25 mouse cellular contexts compared by ENCODE assay signal in genomic region chr14:22226205-22226604, GRCm38 (mm10).
DNase-seq lines count a peak whose midpoint lies in the region; ATAC-seq and TF ChIP-seq lines count a peak whose summit lies in the region.
"Had no signal": no experiment of that assay in that cellular context is flagged by ENCODE, and none has a peak within 500 bp of the region (broad histone marks: within the 10 kb centered on the region; RNA-seq: fewer than 3 reads in every experiment).

No protein-coding gene starts in this region.

- no peaks in the 10 kb centered on the region for H3K27me3 ChIP-seq in lung, embryonic 14.5 days (ENCODE audit: insufficient read depth, low read length)
- H3K27me3 ChIP-seq in liver, embryonic 12.5 days (replicated peaks), result no peaks in the 10 kb centered on the region
- H3K27me3 ChIP-seq in kidney, embryonic 14.5 days (ENCODE audit: control insufficient read depth, insufficient read depth, low read length), result no peaks in the 10 kb centered on the region
- H3K27me3 ChIP-seq in kidney, embryonic 15.5 days, result no peaks in the 10 kb centered on the region
- H3K27me3 ChIP-seq: embryonic facial prominence, embryonic 12.5 days; hindbrain, embryonic 13.5 days; midbrain, embryonic 15.5 days; neural tube, embryonic 12.5 days had no signal

- ATAC-seq in lung, embryonic 14.5 days (ENCODE audit: insufficient read depth), result peak; percentile 28
- peak; percentile 96 for ATAC-seq in liver, embryonic 12.5 days
- ATAC-seq in megakaryocyte progenitor cell, adult 5-6 weeks (replicated peaks; ENCODE audit: poor library complexity), result peak; percentile 86
- no peak for ATAC-seq in kidney, embryonic 14.5 days (ENCODE audit: low FRiP score, low TSS enrichment)
- ATAC-seq in kidney, embryonic 15.5 days (replicated peaks; ENCODE audit: low FRiP score), result no peak
- ATAC-seq: activated CD4-positive, CD25-positive, alpha-beta regulatory T cell, adult 4 months; forebrain, embryonic 13.5 days; midbrain, embryonic 15.5 days had no signal

- 34% methylated on average over 2 of the region's 2 CpGs for whole genome bisulfite sequencing in lung, embryonic 14.5 days
- WGBS in liver, embryonic 12.5 days (ENCODE audit: insufficient replicate concordance), result 14% methylated on average over 2 of the region's 2 CpGs
- WGBS in kidney, embryonic 14.5 days, result 80% methylated on average over 2 of the region's 2 CpGs
- 66% methylated on average over 2 of the region's 2 CpGs for WGBS in kidney, embryonic 15.5 days

- no peaks in the 10 kb centered on the region for H3K36me3 ChIP-seq in lung, embryonic 14.5 days (ENCODE audit: insufficient read depth)
- H3K36me3 ChIP-seq in liver, embryonic 12.5 days, result no peaks in the 10 kb centered on the region
- no peaks in the 10 kb centered on the region for H3K36me3 ChIP-seq in kidney, embryonic 14.5 days (ENCODE audit: control insufficient read depth, insufficient read depth, low read length)
- H3K36me3 ChIP-seq in kidney, embryonic 15.5 days, result no peaks in the 10 kb centered on the region
- H3K36me3 ChIP-seq: embryonic facial prominence, embryonic 12.5 days; hindbrain, embryonic 13.5 days; limb, embryonic 10.5 days; midbrain, embryonic 15.5 days; neural tube, embryonic 12.5 days had no signal

- no peak for TF ChIP-seq CTCF in lung, embryonic 14.5 days (IDR thresholded peaks at IDR 0.05; ENCODE audit: low read depth)

- H3K9me3 ChIP-seq in lung, embryonic 14.5 days (ENCODE audit: low read depth, low read length), result no peaks in the 10 kb centered on the region
- no peaks in the 10 kb centered on the region for H3K9me3 ChIP-seq in liver, embryonic 12.5 days (replicated peaks)
- peaks cover 4% of the 10 kb centered on the region; the same call in 1 of the 2 replicates for H3K9me3 ChIP-seq in kidney, embryonic 14.5 days (ENCODE audit: control insufficient read depth, low read length)
- H3K9me3 ChIP-seq in kidney, embryonic 15.5 days (replicated peaks), result no peaks in the 10 kb centered on the region
- H3K9me3 ChIP-seq: embryonic facial prominence, embryonic 12.5 days; forebrain, embryonic 13.5 days; hindbrain, embryonic 13.5 days; limb, embryonic 10.5 days; midbrain, embryonic 15.5 days; neural tube, embryonic 12.5 days had no signal

- peak; percentile 55 for DNase-seq in lung, embryonic 14.5 days
- DNase-seq in lung, postnatal 36 days, result no peak
- DNase-seq in c-Kit-negative CD71-positive TER-119-positive erythroid progenitor cells, embryonic 14.5 days (ENCODE audit: low read depth, low spot score), result peak; percentile 42
- DNase-seq in frontal cortex, adult 2 months (ENCODE audit: extremely low spot score in 1 of 2, low spot score in 1 of 2), result no peak
- DNase-seq: adrenal gland, postnatal 10 days; cerebellum, adult 9-11 months; gastrocnemius, postnatal 10 days; heart, adult 18-20 months; heart, postnatal 36 days; kidney, adult 18-20 months; kidney, postnatal 14 days; right cerebral cortex, postnatal 25 days; thymus, postnatal 36 days had no signal

- H3K27ac ChIP-seq in lung, embryonic 14.5 days (ENCODE audit: low read depth), result no peak overlapping the region
- H3K27ac ChIP-seq in liver, embryonic 12.5 days, result peak overlapping the region; percentile 82
- no peak overlapping the region for H3K27ac ChIP-seq in kidney, embryonic 14.5 days (ENCODE audit: low read depth, low read length)
- no peak overlapping the region for H3K27ac ChIP-seq in kidney, embryonic 15.5 days
- H3K27ac ChIP-seq: embryonic facial prominence, embryonic 12.5 days; forebrain, embryonic 13.5 days; hindbrain, embryonic 13.5 days; limb, embryonic 10.5 days; midbrain, embryonic 15.5 days; neural tube, embryonic 12.5 days had no signal

- no peak overlapping the region for H3K4me2 ChIP-seq in lung, embryonic 14.5 days
- peak overlapping the region; percentile 50 for H3K4me2 ChIP-seq in liver, embryonic 12.5 days
- no peak overlapping the region for H3K4me2 ChIP-seq in kidney, embryonic 14.5 days (replicated peaks; ENCODE audit: low read depth, low read length)
- no peak overlapping the region for H3K4me2 ChIP-seq in kidney, embryonic 15.5 days
- H3K4me2 ChIP-seq: embryonic facial prominence, embryonic 12.5 days; forebrain, embryonic 13.5 days; hindbrain, embryonic 13.5 days; midbrain, embryonic 15.5 days; neural tube, embryonic 12.5 days had no signal

- peaks cover 12% of the 10 kb centered on the region for H3K4me1 ChIP-seq in lung, embryonic 14.5 days (ENCODE audit: insufficient read depth)
- peaks cover 37% of the 10 kb centered on the region for H3K4me1 ChIP-seq in liver, embryonic 12.5 days
- no peaks in the 10 kb centered on the region; the same call in 1 of the 2 replicates for H3K4me1 ChIP-seq in kidney, embryonic 14.5 days (ENCODE audit: control insufficient read depth, insufficient read depth, low read length)
- H3K4me1 ChIP-seq in kidney, embryonic 15.5 days, result peaks cover 3% of the 10 kb centered on the region
- H3K4me1 ChIP-seq: embryonic facial prominence, embryonic 12.5 days; forebrain, embryonic 13.5 days; hindbrain, embryonic 13.5 days; midbrain, embryonic 15.5 days; neural tube, embryonic 12.5 days had no signal

- no peak overlapping the region for H3K9ac ChIP-seq in lung, embryonic 14.5 days
- H3K9ac ChIP-seq in liver, embryonic 12.5 days, result no peak overlapping the region; the same call in 1 of the 2 replicates
- no peak overlapping the region for H3K9ac ChIP-seq in kidney, embryonic 14.5 days (ENCODE audit: low read depth, low read length)
- no peak overlapping the region for H3K9ac ChIP-seq in kidney, embryonic 15.5 days
- H3K9ac ChIP-seq: embryonic facial prominence, embryonic 12.5 days; forebrain, embryonic 13.5 days; hindbrain, embryonic 13.5 days; midbrain, embryonic 15.5 days; neural tube, embryonic 12.5 days had no signal

- H3K4me3 ChIP-seq in lung, embryonic 14.5 days (ENCODE audit: low read depth, low read length), result no peak overlapping the region
- H3K4me3 ChIP-seq in liver, embryonic 12.5 days, result no peak overlapping the region
- no peak overlapping the region for H3K4me3 ChIP-seq in kidney, embryonic 14.5 days (ENCODE audit: low read length)
- H3K4me3 ChIP-seq in kidney, embryonic 15.5 days (replicated peaks), result no peak overlapping the region
- H3K4me3 ChIP-seq: embryonic facial prominence, embryonic 12.5 days; erythroblast, embryonic 14.5 days; forebrain, embryonic 13.5 days; hindbrain, embryonic 13.5 days; limb, embryonic 10.5 days; midbrain, embryonic 15.5 days; neural tube, embryonic 12.5 days had no signal

Comparison
In these comparisons a context has a peak if more than half of its experiments do, and no peak if none do; other contexts are left out.
1. DNase-seq: peak in lung, embryonic 14.5 days (single experiment) and c-Kit-negative CD71-positive TER-119-positive erythroid progenitor cells, embryonic 14.5 days (single experiment); none in lung, postnatal 36 days (single experiment) and frontal cortex, adult 2 months (0 of 2).
2. ATAC-seq: peak in lung, embryonic 14.5 days (single experiment), liver, embryonic 12.5 days (single experiment) and megakaryocyte progenitor cell, adult 5-6 weeks (single experiment); none in kidney, embryonic 14.5 days (single experiment) and kidney, embryonic 15.5 days (single experiment).